Mouse (Mus musculus) liver, embryonic 14.5 days (tissue): ENCODE data around the gene Klf11. TPM values are rescaled to one million over a fixed set of nuclear protein-coding genes. Genes with fewer than 3 reads are reported as not detected.

Source experiments
- ATAC-seq: fragments of 200-750 bp; cut with Nextera tagmentation; 2 replicates; pipeline ENCODE4 v1.8.0; 2017; ENCODE audit warnings: moderate number of reproducible peaks, mild to moderate bottlenecking, moderate library complexity; ENCODE audit not compliant: insufficient read depth
- DNase-seq, 3 experiments: peaks; one replicate each; pipeline ENCODE4 v3.0.0-alpha.2; 2012 to 2013; ENCODE audit warnings: low read depth in 3 of 3, low spot score in 3 of 3
- H3K27ac ChIP-seq: fragments of 300-500 bp; sonication (generic); 2 replicates; pipeline ENCODE4 v1.5.1; 2014; ENCODE audit warnings: moderate library complexity, mild to moderate bottlenecking, control low read depth, inconsistent platforms
- H3K27me3 ChIP-seq: fragments of 300-500 bp; sonication (generic); 2 replicates; pipeline ENCODE4 v1.6.1; 2014; ENCODE audit warnings: mild to moderate bottlenecking, low read length, moderate library complexity; ENCODE audit not compliant: control insufficient read depth, insufficient read depth
- H3K36me3 ChIP-seq: fragments of 300-500 bp; sonication (generic); replicated peaks from 2 replicates; pipeline ENCODE4 v1.6.1; 2014; ENCODE audit warnings: low read depth; ENCODE audit not compliant: control insufficient read depth, insufficient read depth
- H3K4me1 ChIP-seq, 2 experiments: fragments of 200-500 bp in 1 of 2; fragments of 300-500 bp in 1 of 2; sonication (generic) in 1 of 2; replicated peaks; 2 replicates each; pipeline ENCODE4 v1.6.1; 2012 to 2014; ENCODE audit warnings: antibody characterized with exemption in 1 of 2, inconsistent platforms in 1 of 2, low read length in 1 of 2; ENCODE audit not compliant: control insufficient read depth in 2 of 2, insufficient read depth in 2 of 2
- H3K4me2 ChIP-seq: fragments of 300-500 bp; sonication (generic); 2 replicates; pipeline ENCODE4 v1.6.1; 2014; ENCODE audit warnings: low read depth, mild to moderate bottlenecking, control low read depth, moderate library complexity
- H3K4me3 ChIP-seq, 2 experiments: fragments of 200-500 bp in 1 of 2; fragments of 300-500 bp in 1 of 2; sonication (generic) in 1 of 2; 2 replicates each; pipeline ENCODE4 v1.5.1; 2012 to 2014; ENCODE audit warnings: low read depth in 2 of 2, low read length in 2 of 2, mild to moderate bottlenecking in 2 of 2, control low read depth in 1 of 2, inconsistent platforms in 1 of 2, moderate library complexity in 1 of 2; ENCODE audit not compliant: insufficient read depth in 1 of 2
- H3K9ac ChIP-seq: fragments of 300-500 bp; sonication (generic); replicated peaks from 2 replicates; pipeline ENCODE4 v1.6.1; 2014; ENCODE audit warnings: mild to moderate bottlenecking, control low read depth, moderate library complexity
- H3K9me3 ChIP-seq: fragments of 300-500 bp; sonication (generic); 2 replicates; pipeline ENCODE4 v1.6.1; 2016; ENCODE audit warnings: low read length, mixed read lengths; ENCODE audit not compliant: control insufficient read depth
- CTCF ChIP-seq: IDR thresholded peaks from 2 replicates; pipeline ENCODE4 v1.5.1; 2016; ENCODE audit warnings: antibody characterized with exemption, low read depth, control low read depth
- EP300 ChIP-seq: IDR thresholded peaks from 2 replicates; pipeline ENCODE4 v1.6.1; 2016; ENCODE audit warnings: antibody characterized with exemption, low read depth
- WGBS: fragments of 180-500 bp; shearing (Covaris S2); extraction: QIAGEN DNeasy Blood & Tissue Kit; methylation state at CpG from one replicate; pipeline ENCODE4 v1.1.7; 2014; ENCODE audit not compliant: insufficient replicate concordance; 5-methylcytosine and 5-hydroxymethylcytosine counted together
- polyA plus RNA-seq, 2 experiments: library from polyadenylated mRNA; depleted of rRNA in 1 of 2; stranded (reverse) in 1 of 2; unstranded in 1 of 2; fragments of >200 nt; fragmentation: Nextera tagmentation in 1 of 2; extraction: Ambion mirVana in 1 of 2; gene quantifications; 2 replicates each; pipeline versions ENCODE4 v1.2.1 to v1.2.3; 2012 to 2014

Klf11 gene
- polyA plus RNA-seq, 2 experiments = 5.4 to 6.9 TPM

DNA sequence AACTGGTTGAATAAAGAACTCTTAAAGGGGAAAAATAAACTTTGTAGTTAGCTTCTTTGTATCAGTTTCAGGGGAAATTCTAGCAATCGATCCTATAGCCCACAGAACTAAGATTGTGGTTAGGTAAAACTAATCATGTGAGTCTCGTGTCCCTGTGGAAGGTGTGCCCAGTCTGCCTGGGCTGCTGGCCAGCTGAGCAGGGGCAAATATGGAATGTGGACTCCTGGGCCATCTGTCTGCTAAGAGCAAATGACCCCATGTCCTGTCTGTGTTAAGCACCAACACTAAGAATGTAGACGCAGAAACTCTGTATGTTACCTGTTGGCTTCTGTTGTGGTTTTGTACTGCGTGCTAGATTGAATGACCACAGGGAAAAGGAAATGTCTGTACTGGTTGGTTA, 10.0 kb downstream of the Klf11 start:
- Histone ChIP-seq H3K27me3 (no peaks in the 10 kb centered on the region), H3K9ac (no peak overlapping the region), H3K36me3 (peaks cover 62% of the 10 kb centered on the region), H3K4me2 (no peak overlapping the region), H3K27ac (no peak overlapping the region), H3K4me3 (no peak overlapping the region), H3K9me3 (no peaks in the 10 kb centered on the region), H3K4me1 (peaks cover 13 to 16% of the 10 kb centered on the region in 2 experiments)
- ATAC-seq (no peak), DNase-seq (no peak)
- WGBS = 48% methylated on average over 4 of the region's 4 CpGs
- TF ChIP-seq EP300 = no peak
- TF ChIP-seq CTCF = no peak

GRCm38 (mm10) chr12:24662131-24662530, 11.1 kb downstream of the Klf11 start:
- Histone ChIP-seq H3K9me3 (no peaks in the 10 kb centered on the region), H3K36me3 (peaks cover 52% of the 10 kb centered on the region), H3K4me1 (peaks cover 11 to 16% of the 10 kb centered on the region in 2 experiments), H3K4me3 (no peak overlapping the region), H3K4me2 (no peak overlapping the region), H3K9ac (no peak overlapping the region), H3K27ac (no peak overlapping the region), H3K27me3 (no peaks in the 10 kb centered on the region)
- DNase-seq (no peak), ATAC-seq (no peak)
- TF ChIP-seq CTCF = no peak
- no peak for TF ChIP-seq EP300
- WGBS = 90% methylated on average over 5 of the region's 5 CpGs

- Histone ChIP-seq H3K4me3 (no peak overlapping the region), H3K4me1 (peaks cover 0 to 9% of the 10 kb centered on the region in 2 experiments; a peak in 2 of 4 replicates), H3K36me3 (no peaks in the 10 kb centered on the region), H3K4me2 (peak overlapping the region; percentile 30), H3K27me3 (peaks cover 49% of the 10 kb centered on the region), H3K27ac (no peak overlapping the region), H3K9me3 (no peaks in the 10 kb centered on the region), H3K9ac (no peak overlapping the region)
- DNase-seq (no peak), ATAC-seq (no peak)
- TF ChIP-seq CTCF = no peak
- TF ChIP-seq EP300 = no peak
- WGBS = 21% methylated on average over 9 of the region's 9 CpGs
Observed at GRCm38 (mm10) chr12:24680096-24680491, 29.0 kb downstream of the Klf11 start.

DNA sequence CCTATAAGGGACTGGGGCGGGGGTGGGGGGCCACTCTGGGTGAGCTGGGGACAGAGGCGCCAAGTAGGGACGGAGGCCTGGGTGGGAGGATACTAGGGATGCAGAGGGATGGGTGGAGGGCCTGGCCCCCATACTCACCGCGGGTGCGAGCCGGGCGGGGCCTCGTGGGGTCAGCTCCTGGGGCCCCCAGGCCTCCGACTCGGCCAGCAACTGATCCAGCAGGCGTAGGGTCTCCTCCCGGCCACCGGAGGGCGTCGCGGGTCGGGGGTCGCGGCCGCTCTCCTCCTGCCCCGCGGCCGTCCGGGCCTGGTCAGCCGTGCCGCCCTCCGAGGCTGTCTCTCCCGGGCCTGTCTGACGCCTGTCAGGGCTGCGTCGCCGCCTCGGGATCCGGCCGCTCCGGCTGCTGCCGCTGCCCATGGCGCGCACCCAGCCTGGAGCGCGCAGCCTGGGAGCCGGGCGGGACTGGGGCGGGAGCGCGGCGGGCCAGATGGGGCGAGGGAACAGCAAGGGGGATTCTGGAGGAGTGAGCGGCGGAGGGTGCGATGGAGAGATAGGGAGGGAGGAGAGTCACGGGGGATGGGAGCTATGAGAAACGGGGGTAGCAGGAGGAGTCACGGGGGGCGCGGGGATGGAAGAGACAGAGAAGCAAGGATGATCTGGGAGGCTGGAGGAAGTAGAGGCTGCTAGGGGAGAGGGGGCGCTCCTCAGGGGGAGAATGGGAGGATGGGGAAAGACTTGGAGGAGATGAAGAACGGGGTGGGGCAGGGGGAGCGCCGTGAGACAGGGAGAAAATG, 29.6 kb downstream of the Klf11 start:
- Histone ChIP-seq H3K9ac (no peak overlapping the region), H3K4me1 (peaks cover 0 to 9% of the 10 kb centered on the region in 2 experiments; a peak in 2 of 4 replicates), H3K27me3 (peaks cover 49% of the 10 kb centered on the region), H3K4me3 (peak overlapping the region; percentile 29 to 40), H3K9me3 (no peaks in the 10 kb centered on the region), H3K4me2 (peak overlapping the region; percentile 30), H3K27ac (no peak overlapping the region), H3K36me3 (no peaks in the 10 kb centered on the region)
- no peak for DNase-seq
- no peak; the same call in none of the 2 replicates for ATAC-seq
- TF ChIP-seq EP300 (no peak), CTCF (no peak)
- WGBS = 2% methylated on average over 61 of the region's 61 CpGs

GRCm38 (mm10) chr12:24681286-24682023, 30.4 kb downstream of the Klf11 start, which contains the start of gene Cys1:
Gene Cys1 (minus strand): TSS chr12:24681813.
- Histone ChIP-seq H3K4me1 (peaks cover 0 to 9% of the 10 kb centered on the region in 2 experiments; a peak in 2 of 4 replicates), H3K4me3 (peak within 1 kb of the TSS; percentile 29 to 40), H3K9ac (no peak within 1 kb of the TSS), H3K27ac (no peak within 1 kb of the TSS), H3K27me3 (peaks cover 49% of the 10 kb centered on the region), H3K36me3 (no peaks in the 10 kb centered on the region), H3K4me2 (peak within 1 kb of the TSS; percentile 30), H3K9me3 (no peaks in the 10 kb centered on the region)
- DNase-seq = no peak
- TF ChIP-seq EP300 = no peak
- no peak for TF ChIP-seq CTCF
- WGBS = 4% methylated on average over 20 of the region's 20 CpGs
- no peak; the same call in 1 of the 2 replicates for ATAC-seq
